Mouse (Mus musculus): ENCODE data around the gene Xrcc3.

The Xrcc3 gene

GRCm38 (mm10) chr12:111813766-111814617 is at the start of gene Xrcc3, which contains the start of gene Zfyve21:
Gene Xrcc3, minus strand, starts transcription at chr12:111813873.
Gene Zfyve21, plus strand, starts transcription at chr12:111814170.
- DNase-seq (ENCODE audit: low spot score in 2 of 2), result peak; percentile 82 to 98

- no peak for DNase-seq (ENCODE audit: low spot score in 2 of 2)
Observed at GRCm38 (mm10) chr12:111855448-111855847, 41.8 kb upstream of the Xrcc3 start.

- no peak for DNase-seq (ENCODE audit: low spot score in 2 of 2)
Observed at GRCm38 (mm10) chr12:111853546-111853945, 39.9 kb upstream of the Xrcc3 start.

- no peak for DNase-seq (ENCODE audit: low spot score in 2 of 2)
Observed at GRCm38 (mm10) chr12:111853011-111853436, 39.4 kb upstream of the Xrcc3 start.

- no peak for DNase-seq (ENCODE audit: low spot score in 2 of 2)
Observed at GRCm38 (mm10) chr12:111851745-111852144, 38.1 kb upstream of the Xrcc3 start.

GRCm38 (mm10) chr12:111851235-111851634 is 37.6 kb upstream of the Xrcc3 start:
- no peak for DNase-seq (ENCODE audit: low spot score in 2 of 2)

GRCm38 (mm10) chr12:111848300-111848798 is 34.7 kb upstream of the Xrcc3 start:
- no peak for DNase-seq (ENCODE audit: low spot score in 2 of 2)

- no peak for DNase-seq (ENCODE audit: low spot score in 2 of 2)
Observed at GRCm38 (mm10) chr12:111846815-111847214, 33.1 kb upstream of the Xrcc3 start.

GRCm38 (mm10) chr12:111845953-111846352 is 32.3 kb upstream of the Xrcc3 start:
- no peak for DNase-seq (ENCODE audit: low spot score in 2 of 2)

- no peak for DNase-seq (ENCODE audit: low spot score in 2 of 2)
Observed at GRCm38 (mm10) chr12:111843470-111843869, 29.8 kb upstream of the Xrcc3 start.

GRCm38 (mm10) chr12:111842565-111843433 is 29.1 kb upstream of the Xrcc3 start:
- DNase-seq (ENCODE audit: low spot score in 2 of 2), result no peak

GRCm38 (mm10) chr12:111833457-111833856 is 19.8 kb upstream of the Xrcc3 start:
- no peak for DNase-seq (ENCODE audit: low spot score in 2 of 2)

GRCm38 (mm10) chr12:111832643-111833042 is 19.0 kb upstream of the Xrcc3 start:
- DNase-seq (ENCODE audit: low spot score in 2 of 2), result no peak

GRCm38 (mm10) chr12:111830375-111830774 is 16.7 kb upstream of the Xrcc3 start:
- no peak for DNase-seq (ENCODE audit: low spot score in 2 of 2)

GRCm38 (mm10) chr12:111829954-111830353 is 16.3 kb upstream of the Xrcc3 start:
- DNase-seq (ENCODE audit: low spot score in 2 of 2), result no peak

GRCm38 (mm10) chr12:111829447-111829846 is 15.8 kb upstream of the Xrcc3 start:
- DNase-seq (ENCODE audit: low spot score in 2 of 2), result no peak

GRCm38 (mm10) chr12:111827556-111827955 is 13.9 kb upstream of the Xrcc3 start:
- no peak for DNase-seq (ENCODE audit: low spot score in 2 of 2)

GRCm38 (mm10) chr12:111821931-111822330 is 8.3 kb upstream of the Xrcc3 start:
- DNase-seq (ENCODE audit: low spot score in 2 of 2), result no peak

- DNase-seq (ENCODE audit: low spot score in 2 of 2), result no peak
Observed at GRCm38 (mm10) chr12:111820708-111821107, 7.0 kb upstream of the Xrcc3 start.

- DNase-seq (ENCODE audit: low spot score in 2 of 2), result no peak
Observed at GRCm38 (mm10) chr12:111819936-111820335, 6.3 kb upstream of the Xrcc3 start.

- DNase-seq (ENCODE audit: low spot score in 2 of 2), result no peak
Observed at GRCm38 (mm10) chr12:111817991-111818390, 4.3 kb upstream of the Xrcc3 start.

GRCm38 (mm10) chr12:111816967-111817366 is 3.3 kb upstream of the Xrcc3 start:
- no peak for DNase-seq (ENCODE audit: low spot score in 2 of 2)

Data from urinary bladder, adult 18-20 months (tissue).